Mouse (Mus musculus) MEL-GATA-1-ER (cell line): ENCODE results near the gene Egflam.
A peak's percentile ranks its signal among the peaks of the same experiment; 100 is the strongest.

ENCODE experiments used
- DNase-seq: peaks from one replicate; pipeline ENCODE4 v3.0.0-alpha.2; 2012; ENCODE audit warnings: low read depth; ENCODE audit errors: extremely low read depth

Egflam gene

GRCm38 (mm10) chr15:7292854-7293253, 105.3 kb downstream of the Egflam start:
- no peak for DNase-seq

GRCm38 (mm10) chr15:7290003-7290402, 108.2 kb downstream of the Egflam start:
- DNase-seq, result no peak

- no peak for DNase-seq
These were observed 108.7 kb downstream of the Egflam start for GRCm38 (mm10) chr15:7289516-7289915.

GRCm38 (mm10) chr15:7288841-7289424, 109.3 kb downstream of the Egflam start:
- no peak for DNase-seq

- no peak for DNase-seq
These were observed 110.3 kb downstream of the Egflam start for GRCm38 (mm10) chr15:7287911-7288310.

GRCm38 (mm10) chr15:7281579-7281978, 116.6 kb downstream of the Egflam start:
- DNase-seq, result no peak

GRCm38 (mm10) chr15:7263822-7264221, 134.4 kb downstream of the Egflam start:
- peak; percentile 30 for DNase-seq

GRCm38 (mm10) chr15:7263339-7263738, 134.9 kb downstream of the Egflam start:
- DNase-seq, result no peak

GRCm38 (mm10) chr15:7261371-7261770, 136.8 kb downstream of the Egflam start:
- no peak for DNase-seq

GRCm38 (mm10) chr15:7256577-7256976, 141.6 kb downstream of the Egflam start:
- DNase-seq, result no peak

GRCm38 (mm10) chr15:7253326-7253725, 144.9 kb downstream of the Egflam start:
- DNase-seq, result no peak

GRCm38 (mm10) chr15:7252106-7252636, 146.0 kb downstream of the Egflam start:
- DNase-seq, result no peak

- DNase-seq, result no peak
These were observed 147.2 kb downstream of the Egflam start for GRCm38 (mm10) chr15:7251042-7251441.

GRCm38 (mm10) chr15:7249216-7249615, 149.0 kb downstream of the Egflam start:
- no peak for DNase-seq

GRCm38 (mm10) chr15:7247321-7247720, 150.9 kb downstream of the Egflam start:
- no peak for DNase-seq

GRCm38 (mm10) chr15:7242161-7242850, 155.9 kb downstream of the Egflam start:
- DNase-seq, result no peak

GRCm38 (mm10) chr15:7240950-7241349, 157.2 kb downstream of the Egflam start:
- no peak for DNase-seq

- DNase-seq, result no peak
These were observed 158.3 kb downstream of the Egflam start for GRCm38 (mm10) chr15:7239904-7240303.

- DNase-seq, result no peak
These were observed 164.7 kb downstream of the Egflam start for GRCm38 (mm10) chr15:7233393-7234090.

GRCm38 (mm10) chr15:7226225-7226624, 172.0 kb downstream of the Egflam start:
- DNase-seq, result peak; percentile 36

GRCm38 (mm10) chr15:7224151-7224775, 173.9 kb downstream of the Egflam start:
- DNase-seq, result no peak

GRCm38 (mm10) chr15:7222809-7223208, 175.4 kb downstream of the Egflam start:
- no peak for DNase-seq
